Mouse (Mus musculus) urinary bladder, postnatal 36 days (tissue): Measurements from ENCODE around the gene Car9.
A peak's percentile ranks its signal among the peaks of the same experiment; 100 is the strongest.
"Not testable (repeated sequence)": the region's sequence is repeated elsewhere in the genome, so short reads cannot be mapped to it uniquely, and the experiment has no call there.

Source experiments
- DNase-seq, 2 experiments: peaks; one replicate each; pipeline ENCODE4 v3.0.0; 2022; ENCODE audit warnings: low spot score in 2 of 2, mixed read lengths in 1 of 2

Car9 gene

GRCm38 (mm10) chr4:43528487-43528886 lies 21.7 kb downstream of the Car9 start:
- no peak for DNase-seq

DNA sequence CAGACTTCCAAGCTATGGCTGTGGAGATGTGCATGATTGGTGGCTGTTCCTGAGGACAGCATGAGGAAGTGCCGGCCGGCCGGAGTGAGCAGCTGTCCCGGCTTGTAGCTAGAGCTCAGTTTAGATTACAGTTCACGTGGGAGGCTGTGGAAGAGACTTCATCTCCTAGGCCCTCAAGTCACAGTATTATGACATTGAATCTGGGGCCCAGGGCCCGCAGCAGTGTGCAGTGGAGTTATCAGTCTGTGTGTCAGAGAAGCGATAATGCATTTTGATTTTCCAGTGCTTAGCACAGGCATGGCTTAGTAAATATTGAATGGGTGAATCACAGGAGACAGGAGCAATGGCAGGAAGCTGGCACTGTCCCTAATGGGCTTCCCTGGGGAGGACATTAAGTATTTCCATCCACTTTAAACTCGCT lies 23.3 kb downstream of the Car9 start:
- no peak for DNase-seq

- DNase-seq, result peak in 1 of 2 experiments; percentile 70
Measured at GRCm38 (mm10) chr4:43530581-43530980, 23.8 kb downstream of the Car9 start.

DNA sequence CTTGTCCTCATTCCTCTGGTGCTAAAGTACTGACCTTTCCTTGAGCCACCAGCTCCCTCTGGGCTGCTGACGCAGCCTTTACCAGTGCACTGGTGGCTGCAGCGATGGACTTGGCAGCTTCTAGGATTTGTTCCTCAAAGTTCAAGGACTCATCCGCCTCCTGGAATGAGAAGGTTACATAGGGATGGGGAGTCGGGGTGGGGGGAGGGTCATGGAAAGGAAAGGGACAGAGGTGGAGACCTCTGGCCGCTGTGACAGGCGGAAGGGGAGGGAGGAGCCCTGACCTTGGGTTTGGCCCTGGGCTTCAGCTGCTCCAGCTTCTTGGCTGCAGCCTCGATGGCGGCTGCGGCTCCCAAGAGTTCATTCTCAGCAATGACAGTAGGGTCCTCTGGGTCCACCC lies 26.5 kb downstream of the Car9 start:
- DNase-seq, result no peak

- no peak for DNase-seq
Measured at GRCm38 (mm10) chr4:43535628-43536027, 28.9 kb downstream of the Car9 start.

DNA sequence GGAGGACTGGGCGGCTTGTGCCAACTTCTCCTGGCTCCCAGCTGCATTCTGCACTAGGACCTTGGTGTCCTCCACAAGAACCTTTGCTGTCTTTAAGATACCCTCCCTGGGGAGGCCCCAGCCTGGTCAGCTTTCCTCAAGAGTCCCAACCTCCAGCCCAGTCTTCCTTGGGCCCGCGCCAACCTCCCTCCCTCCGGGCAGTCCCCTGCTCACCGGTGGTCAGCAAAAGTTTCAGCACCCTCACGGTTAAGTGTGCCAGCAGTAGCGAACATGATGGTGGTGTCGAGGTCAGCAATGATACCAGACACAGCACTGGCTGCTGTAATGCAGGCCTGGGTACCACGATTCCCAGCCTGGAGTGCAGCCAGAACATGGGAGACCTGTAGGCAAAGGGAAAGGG lies 29.3 kb downstream of the Car9 start:
- DNase-seq, result no peak

DNA sequence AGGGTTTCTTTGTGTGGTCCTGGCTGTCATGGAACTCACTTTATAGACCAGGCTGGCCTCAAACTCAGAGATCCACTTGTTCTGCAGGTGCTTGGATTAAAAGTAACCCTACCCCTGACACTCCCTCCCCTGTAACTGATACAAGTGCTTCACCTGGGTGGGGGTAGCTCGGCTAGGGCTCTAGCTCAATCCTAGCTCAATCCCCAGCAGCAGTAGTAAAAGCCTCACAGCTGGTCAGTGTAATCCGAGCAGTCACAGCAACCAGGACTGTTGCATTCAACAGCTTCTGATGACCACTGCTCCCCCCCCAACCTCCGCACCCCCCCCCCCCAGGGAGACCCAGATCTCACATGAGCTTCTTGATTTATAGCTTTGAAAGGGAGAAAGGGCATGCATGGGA lies 35.3 kb downstream of the Car9 start:
- DNase-seq, result no peak

GRCm38 (mm10) chr4:43546375-43547047 lies 39.7 kb downstream of the Car9 start:
- no peak for DNase-seq

- DNase-seq, result no peak
Measured at GRCm38 (mm10) chr4:43547160-43547559, 40.4 kb downstream of the Car9 start.

DNA sequence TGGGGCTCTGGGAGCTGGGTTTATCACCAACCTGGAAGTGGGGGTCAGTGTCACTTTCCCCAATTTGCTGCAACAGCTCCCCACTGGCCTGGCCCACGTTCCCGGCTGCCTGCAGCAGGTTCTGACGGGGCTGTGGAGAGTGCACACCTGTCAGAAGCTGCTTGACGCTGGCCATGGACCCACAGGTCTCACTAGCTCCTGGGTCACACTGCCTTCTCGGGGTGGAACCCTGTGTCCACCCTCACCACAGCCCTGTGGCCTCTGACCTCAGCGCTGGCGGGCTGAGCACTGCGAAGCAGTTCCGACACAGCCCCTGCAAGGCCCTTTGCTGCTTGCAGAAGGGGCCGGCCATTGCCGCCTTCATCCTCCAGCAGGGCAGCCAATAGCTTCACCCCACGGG lies 42.3 kb downstream of the Car9 start:
- DNase-seq, result no peak

GRCm38 (mm10) chr4:43551854-43552253 lies 45.1 kb downstream of the Car9 start:
- DNase-seq, result not testable (repeated sequence)

DNA sequence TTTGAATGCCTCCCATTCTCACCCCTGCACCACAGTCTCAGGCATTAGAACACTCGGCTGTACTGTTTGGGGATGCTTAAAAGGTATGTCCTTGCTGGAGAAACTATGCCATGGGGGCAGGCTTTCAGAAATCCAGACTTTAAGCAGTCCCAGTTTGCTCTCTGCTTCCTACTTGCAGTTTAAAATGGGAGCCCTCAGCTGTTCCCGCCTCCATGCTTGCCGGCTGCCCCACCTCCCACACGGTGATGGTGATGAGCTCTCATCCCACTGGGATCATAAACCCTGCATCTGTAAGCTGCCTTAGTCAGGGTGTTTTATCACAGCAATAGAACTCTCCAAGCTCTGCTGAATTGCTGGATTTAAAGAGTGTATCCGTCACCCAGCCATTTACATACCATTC lies 45.7 kb downstream of the Car9 start:
- no peak for DNase-seq

- no peak for DNase-seq
Measured at GRCm38 (mm10) chr4:43553891-43554290, 47.1 kb downstream of the Car9 start.

GRCm38 (mm10) chr4:43555926-43556325 lies 49.2 kb downstream of the Car9 start:
- DNase-seq, result no peak

DNA sequence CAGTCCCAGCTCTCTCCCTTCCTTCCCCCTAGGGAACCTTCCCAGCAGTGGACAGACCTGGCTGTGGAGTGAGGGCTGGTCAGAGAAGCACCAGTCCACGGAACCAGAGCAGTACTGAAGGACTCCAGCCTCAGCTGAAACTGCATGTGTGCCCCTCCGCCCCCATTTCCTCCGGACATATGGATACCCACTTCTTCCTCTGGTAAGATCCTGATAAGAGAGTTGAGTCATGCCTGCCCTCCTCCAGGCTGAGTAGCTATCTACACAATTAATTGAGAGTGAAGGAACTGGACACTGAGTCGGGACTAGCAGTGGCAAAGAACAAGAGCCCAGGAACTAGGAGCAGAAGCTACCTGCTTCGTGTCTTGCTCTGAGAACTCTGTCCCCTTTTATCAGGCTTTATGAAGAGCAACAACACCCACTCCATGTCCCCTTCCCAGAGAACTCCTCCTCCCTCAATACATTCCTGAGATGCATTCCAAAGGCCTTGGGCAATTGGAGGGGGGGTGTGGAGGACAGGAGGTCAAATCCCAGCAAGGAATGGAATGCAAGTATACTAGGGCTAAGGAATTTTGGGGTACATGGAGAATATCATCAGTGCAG lies 51.4 kb downstream of the Car9 start:
- no peak for DNase-seq

DNA sequence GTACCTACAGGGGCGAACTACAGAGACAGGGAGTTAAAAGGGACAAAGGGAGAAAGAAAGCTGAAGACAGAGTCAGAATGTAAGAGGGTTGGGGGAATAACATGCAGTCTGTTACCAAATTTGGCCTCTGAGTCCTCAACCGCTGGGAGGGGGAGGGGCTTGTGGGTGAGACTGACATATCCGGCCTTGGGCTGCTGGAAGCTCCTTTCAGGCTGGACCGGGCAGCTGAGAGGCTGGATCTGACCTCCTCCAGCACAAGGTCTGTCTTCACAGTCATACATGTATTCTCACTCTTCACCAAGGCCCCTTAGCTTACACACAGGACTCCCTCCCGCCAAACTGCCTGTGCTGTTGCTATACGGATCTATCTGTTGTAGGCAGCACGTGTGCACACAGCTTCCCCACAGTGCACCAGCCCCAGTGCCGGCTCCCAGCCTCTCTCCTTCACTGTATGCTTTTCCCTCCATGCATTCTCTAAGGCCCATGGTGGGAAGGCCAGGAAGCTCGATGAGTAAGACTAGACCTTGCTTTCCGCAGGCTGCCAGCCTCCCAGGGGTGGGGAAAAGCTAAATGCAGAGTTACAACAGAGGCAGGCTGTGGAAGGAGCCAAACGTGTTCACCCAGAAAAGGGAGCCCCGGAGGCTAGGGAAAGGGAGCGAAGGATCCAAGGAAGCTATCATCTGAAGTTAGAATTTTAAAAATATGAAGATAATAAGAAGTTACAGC lies 52.0 kb downstream of the Car9 start:
- peak in 1 of 2 experiments; percentile 50 for DNase-seq

DNA sequence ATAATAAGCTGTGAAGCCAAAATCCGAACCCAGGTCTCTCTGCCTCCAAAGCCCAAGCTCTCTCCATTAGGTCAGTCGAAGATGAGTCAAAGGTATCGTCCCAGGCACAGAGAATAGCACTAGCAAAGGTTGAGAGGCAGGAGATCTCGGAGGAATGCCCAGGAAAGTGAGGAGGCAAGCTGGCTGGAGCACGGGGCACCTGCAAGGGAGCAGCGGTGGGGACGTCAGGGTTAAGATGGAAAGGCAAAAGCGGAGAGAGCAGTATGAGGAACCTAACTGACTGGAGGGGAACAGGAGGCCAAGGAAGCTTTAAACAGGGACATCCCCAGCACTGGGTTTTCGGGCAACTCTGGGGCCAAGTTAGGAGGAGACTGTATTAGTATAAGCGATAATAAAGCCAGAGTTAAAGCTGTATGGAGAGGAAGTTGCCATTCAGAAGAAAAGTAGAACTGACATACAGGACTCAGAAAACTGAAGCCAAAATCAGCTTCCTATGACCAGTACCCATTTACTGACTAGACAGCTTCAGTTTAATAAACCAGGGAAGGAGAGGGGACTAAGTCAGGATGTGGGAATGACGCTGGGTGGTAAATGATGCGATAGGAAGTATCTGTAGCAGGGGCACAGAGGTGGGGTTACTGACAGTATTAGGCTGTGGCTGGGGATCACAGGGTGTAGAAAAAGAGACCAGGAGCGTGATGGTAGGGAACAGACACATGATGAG lies 52.9 kb downstream of the Car9 start:
- DNase-seq, result no peak

GRCm38 (mm10) chr4:43560243-43560611 lies 53.5 kb downstream of the Car9 start:
- peak; percentile 35 to 51 for DNase-seq

- DNase-seq, result no peak
Measured at GRCm38 (mm10) chr4:43560976-43561375, 54.2 kb downstream of the Car9 start.

DNA sequence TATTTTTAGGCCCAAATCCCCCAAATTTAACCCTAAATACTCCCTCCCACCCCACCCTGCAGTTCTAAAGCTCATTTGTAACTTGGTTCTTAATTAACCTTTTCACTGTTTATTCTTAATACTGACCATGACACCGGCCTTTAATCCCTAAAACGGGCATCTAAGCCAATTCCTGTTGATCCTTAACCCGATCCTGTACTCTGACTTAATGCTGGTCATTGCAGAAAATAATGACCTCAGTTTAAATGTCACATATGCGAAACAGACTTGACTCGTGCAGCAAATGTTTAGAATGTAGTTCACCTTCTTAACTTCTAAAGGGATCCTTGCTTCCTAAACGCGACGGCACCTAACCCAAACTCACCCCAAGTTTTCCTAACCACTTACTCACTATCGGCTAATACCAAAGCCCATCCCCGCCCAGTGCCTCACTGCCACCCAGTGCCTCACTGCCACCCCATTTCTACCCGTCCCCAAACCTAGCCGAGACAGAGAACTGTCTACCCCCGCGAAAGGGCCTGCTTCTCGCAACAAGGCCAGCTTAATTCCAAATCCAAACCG lies 54.8 kb downstream of the Car9 start:
- DNase-seq, result no peak

GRCm38 (mm10) chr4:43561997-43562768 lies 55.4 kb downstream of the Car9 start, which contains the start of the genes Creb3 and Tln1:
Gene Creb3 (plus strand): TSS chr4:43562332.
Gene Tln1 (minus strand): TSS chr4:43562691.
- DNase-seq, result peak; percentile 93 to 95
